Mouse (Mus musculus) midbrain, embryonic 13.5 days (tissue): ENCODE measurements around the gene Rev3l. TPM values are rescaled to one million over a fixed set of nuclear protein-coding genes. Genes with fewer than 3 reads are reported as not detected.
A peak's percentile ranks its signal among the peaks of the same experiment; 100 is the strongest.

ENCODE experiments used
- ATAC-seq: fragments of 200-750 bp; cut with Nextera tagmentation; 2 replicates; pipeline ENCODE4 v1.8.0; 2017; ENCODE audit warnings: mild to moderate bottlenecking, moderate TSS enrichment, moderate library complexity
- H3K27ac ChIP-seq: fragments of 300-500 bp; sonication (generic); 2 replicates; pipeline ENCODE4 v1.5.1; 2015; ENCODE audit warnings: inconsistent platforms, mild to moderate bottlenecking, moderate library complexity
- H3K27me3 ChIP-seq: fragments of 300-500 bp; sonication (generic); 2 replicates; pipeline ENCODE4 v1.6.1; 2015; ENCODE audit warnings: mild to moderate bottlenecking, inconsistent platforms
- H3K36me3 ChIP-seq: fragments of 300-500 bp; sonication (generic); 2 replicates; pipeline ENCODE4 v1.6.1; 2015; ENCODE audit warnings: mild to moderate bottlenecking, inconsistent platforms
- H3K4me1 ChIP-seq: fragments of 300-500 bp; sonication (generic); replicated peaks from 2 replicates; pipeline ENCODE4 v1.6.1; 2015; ENCODE audit warnings: inconsistent platforms
- H3K4me2 ChIP-seq: fragments of 300-500 bp; sonication (generic); replicated peaks from 2 replicates; pipeline ENCODE4 v1.6.1; 2015; ENCODE audit warnings: moderate library complexity, mild to moderate bottlenecking, inconsistent platforms
- H3K4me3 ChIP-seq: fragments of 300-500 bp; sonication (generic); replicated peaks from 2 replicates; pipeline ENCODE4 v1.5.1; 2015; ENCODE audit warnings: mild to moderate bottlenecking, inconsistent platforms
- H3K9ac ChIP-seq: fragments of 300-500 bp; sonication (generic); replicated peaks from 2 replicates; pipeline ENCODE4 v1.6.1; 2015; ENCODE audit warnings: mild to moderate bottlenecking, inconsistent platforms
- H3K9me3 ChIP-seq: fragments of 300-500 bp; sonication (generic); 2 replicates; pipeline ENCODE4 v1.6.1; 2016; ENCODE audit warnings: mild to moderate bottlenecking, inconsistent platforms
- WGBS: fragments of 180-500 bp; shearing (Covaris S2); methylation state at CpG from one replicate; pipeline ENCODE4 v1.1.7; 2015; 5-methylcytosine and 5-hydroxymethylcytosine counted together
- polyA plus RNA-seq: library from polyadenylated mRNA; unstranded; fragments of >200 nt; fragmentation: Nextera tagmentation; extraction: Ambion mirVana; gene quantifications from 2 replicates; pipeline ENCODE4 v1.2.1, GENCODE M21; 2015

Gene Rev3l
- polyA plus RNA-seq, 1 experiment from 2014 or later = 32.8 TPM

DNA sequence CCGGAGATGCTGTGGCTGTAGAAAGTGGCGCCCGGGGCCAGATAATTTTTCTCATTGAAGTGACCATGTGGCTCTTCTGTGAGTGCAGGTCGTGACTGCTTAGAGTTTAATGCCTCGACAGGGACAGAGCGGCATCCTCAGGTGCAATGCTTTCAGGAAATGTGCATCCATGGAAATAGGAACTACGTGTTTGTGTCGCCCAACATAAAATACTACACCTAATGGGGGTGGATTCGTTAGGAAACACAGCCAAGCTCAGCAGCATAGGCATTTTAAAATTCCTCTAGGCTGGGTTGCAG lies 1.1 kb downstream of the Rev3l start:
- H3K27me3 ChIP-seq = no peaks in the 10 kb centered on the region
- peak overlapping the region; percentile 68 for H3K4me2 ChIP-seq

DNA sequence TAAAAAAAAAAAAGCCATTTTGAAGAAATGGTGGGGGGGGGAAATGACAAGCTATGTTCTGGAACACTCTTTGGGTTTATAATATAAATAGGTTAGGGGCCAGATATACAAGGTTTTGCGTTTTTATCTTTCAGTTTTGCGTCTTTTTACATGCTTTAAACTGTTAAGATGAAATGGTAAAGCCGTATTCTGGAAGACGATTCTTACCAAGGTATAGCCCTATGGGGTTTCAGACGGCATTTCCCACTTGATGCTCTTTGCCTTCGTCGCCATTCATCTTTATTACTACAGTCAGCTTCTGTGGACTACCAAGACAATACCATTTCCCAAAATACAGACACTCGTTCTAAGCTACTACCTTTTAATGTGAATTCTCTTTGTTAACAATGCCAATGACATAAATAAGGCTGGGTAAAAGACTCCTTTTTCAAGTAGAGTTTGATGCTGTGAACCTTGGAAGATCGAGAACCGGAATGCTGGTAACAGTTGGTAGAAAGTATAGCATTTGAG lies 1.6 kb downstream of the Rev3l start:
- Histone ChIP-seq H3K36me3 (no peaks in the 10 kb centered on the region), H3K27ac (peak overlapping the region; percentile 99), H3K4me2 (peak overlapping the region; percentile 68), H3K4me1 (peaks cover 35% of the 10 kb centered on the region), H3K9me3 (no peaks in the 10 kb centered on the region), H3K9ac (peak overlapping the region; percentile 95), H3K4me3 (peak overlapping the region; percentile 84), H3K27me3 (no peaks in the 10 kb centered on the region)
- no peak for ATAC-seq
- 18% methylated on average over 10 of the region's 10 CpGs for WGBS

More for the DNA sequence above, 1.1 kb downstream of the Rev3l start:
- peak overlapping the region; percentile 99 for H3K27ac ChIP-seq
- no peaks in the 10 kb centered on the region for H3K36me3 ChIP-seq
- peak overlapping the region; percentile 84 for H3K4me3 ChIP-seq
- H3K4me1 ChIP-seq = peaks cover 35% of the 10 kb centered on the region
- peak overlapping the region; percentile 95 for H3K9ac ChIP-seq
- WGBS = 2% methylated on average over 9 of the region's 9 CpGs
- H3K9me3 ChIP-seq = no peaks in the 10 kb centered on the region
- ATAC-seq = no peak

DNA sequence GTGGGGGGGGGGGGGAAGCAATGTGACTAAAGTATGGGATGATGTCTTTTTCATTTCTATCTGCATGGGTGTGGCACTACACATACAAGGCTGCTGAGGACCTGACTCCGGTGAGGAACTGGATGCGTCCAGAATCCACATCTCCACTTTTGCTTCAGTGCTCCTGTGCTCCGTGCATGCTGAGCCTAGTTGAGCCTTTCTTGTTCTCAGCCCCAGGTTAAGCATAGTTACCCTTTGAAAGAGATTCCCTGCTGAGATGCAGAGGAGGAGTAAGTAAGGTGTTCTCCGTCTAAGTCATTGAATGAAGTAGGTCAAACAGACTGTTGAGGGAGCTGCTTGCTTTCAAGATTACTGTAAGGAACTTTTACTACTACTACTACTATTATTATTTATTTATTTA lies 4.3 kb downstream of the Rev3l start:
- Histone ChIP-seq H3K4me1 (peaks cover 28% of the 10 kb centered on the region), H3K9me3 (no peaks in the 10 kb centered on the region), H3K4me3 (no peak overlapping the region), H3K27me3 (no peaks in the 10 kb centered on the region), H3K4me2 (no peak overlapping the region), H3K27ac (no peak overlapping the region), H3K9ac (no peak overlapping the region), H3K36me3 (no peaks in the 10 kb centered on the region)
- 72% methylated on average over 4 of the region's 4 CpGs for WGBS
- ATAC-seq = no peak

GRCm38 (mm10) chr10:39742057-39742456 lies 10.1 kb downstream of the Rev3l start:
- Histone ChIP-seq H3K36me3 (no peaks in the 10 kb centered on the region), H3K4me3 (no peak overlapping the region), H3K4me1 (peaks cover 2% of the 10 kb centered on the region; the same call in 1 of the 2 replicates), H3K9ac (no peak overlapping the region), H3K27me3 (no peaks in the 10 kb centered on the region), H3K27ac (no peak overlapping the region), H3K4me2 (no peak overlapping the region), H3K9me3 (no peaks in the 10 kb centered on the region)
- no peak for ATAC-seq
- WGBS = 85% methylated on average over 4 of the region's 4 CpGs

GRCm38 (mm10) chr10:39764752-39765151 lies 32.8 kb downstream of the Rev3l start:
- no peak for ATAC-seq
- Histone ChIP-seq H3K36me3 (peaks cover 7% of the 10 kb centered on the region; the same call in 1 of the 2 replicates), H3K27ac (no peak overlapping the region), H3K9ac (no peak overlapping the region), H3K4me2 (no peak overlapping the region), H3K4me1 (peaks cover 6% of the 10 kb centered on the region), H3K9me3 (0 out of 2 replicates have a peak, but pooled peaks cover 3% of the 10 kb centered on the region), H3K27me3 (no peaks in the 10 kb centered on the region), H3K4me3 (no peak overlapping the region)
- WGBS = 95% methylated on average over 1 of the region's 1 CpGs

DNA sequence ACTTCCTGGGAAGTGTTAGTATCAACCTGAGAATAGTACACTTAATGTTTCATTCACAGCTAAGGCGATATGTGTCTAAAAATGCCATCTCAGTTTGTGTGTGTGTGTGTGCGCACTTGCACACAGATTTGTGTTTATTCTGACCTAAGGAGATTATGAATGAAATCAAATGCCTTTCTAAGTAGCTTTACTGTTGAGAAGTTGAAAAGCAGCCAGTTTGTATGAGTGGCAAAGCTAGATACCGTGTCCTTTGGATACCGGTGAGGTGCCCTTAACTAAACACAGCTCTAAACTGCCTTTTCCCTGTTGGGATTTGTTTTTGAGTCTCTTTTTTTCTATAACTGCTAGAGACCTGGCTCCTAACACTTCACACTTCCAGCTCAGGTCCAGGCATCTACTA lies 34.8 kb downstream of the Rev3l start:
- ATAC-seq = no peak
- no peaks in the 10 kb centered on the region for H3K9me3 ChIP-seq
- H3K9ac ChIP-seq = no peak overlapping the region
- 89% methylated on average over 4 of the region's 4 CpGs for WGBS
- H3K4me1 ChIP-seq = peaks cover 6% of the 10 kb centered on the region
- no peak overlapping the region for H3K4me2 ChIP-seq
- H3K4me3 ChIP-seq = no peak overlapping the region
- H3K27ac ChIP-seq = no peak overlapping the region
- no peaks in the 10 kb centered on the region for H3K36me3 ChIP-seq
- H3K27me3 ChIP-seq = no peaks in the 10 kb centered on the region

GRCm38 (mm10) chr10:39772259-39772658 lies 40.3 kb downstream of the Rev3l start:
- no peaks in the 10 kb centered on the region for H3K36me3 ChIP-seq
- H3K4me3 ChIP-seq = no peak overlapping the region
- no peak for ATAC-seq
- 91% methylated on average over 2 of the region's 2 CpGs for WGBS
- no peak overlapping the region for H3K9ac ChIP-seq
- no peaks in the 10 kb centered on the region for H3K27me3 ChIP-seq
- no peaks in the 10 kb centered on the region for H3K9me3 ChIP-seq
- peaks cover 6% of the 10 kb centered on the region for H3K4me1 ChIP-seq
- no peak overlapping the region for H3K27ac ChIP-seq
- H3K4me2 ChIP-seq = no peak overlapping the region

- no peaks in the 10 kb centered on the region for H3K36me3 ChIP-seq
- no peaks in the 10 kb centered on the region for H3K9me3 ChIP-seq
- H3K4me1 ChIP-seq = 0 out of 2 replicates have a peak, but pooled peaks cover 5% of the 10 kb centered on the region
- H3K4me3 ChIP-seq = no peak overlapping the region
- H3K9ac ChIP-seq = no peak overlapping the region
- 86% methylated on average over 9 of the region's 9 CpGs for WGBS
- no peak overlapping the region for H3K4me2 ChIP-seq
- H3K27me3 ChIP-seq = no peaks in the 10 kb centered on the region
- H3K27ac ChIP-seq = no peak overlapping the region
- no peak for ATAC-seq
Measured at GRCm38 (mm10) chr10:39773940-39774726, 42.2 kb downstream of the Rev3l start.

- Histone ChIP-seq H3K4me1 (0 out of 2 replicates have a peak, but pooled peaks cover 5% of the 10 kb centered on the region), H3K4me3 (no peak overlapping the region), H3K4me2 (no peak overlapping the region), H3K9ac (no peak overlapping the region), H3K27ac (no peak overlapping the region), H3K36me3 (no peaks in the 10 kb centered on the region), H3K9me3 (no peaks in the 10 kb centered on the region), H3K27me3 (no peaks in the 10 kb centered on the region)
- ATAC-seq = no peak
- WGBS = 81% methylated on average over 3 of the region's 3 CpGs
Measured at GRCm38 (mm10) chr10:39776927-39777326, 45.0 kb downstream of the Rev3l start.

DNA sequence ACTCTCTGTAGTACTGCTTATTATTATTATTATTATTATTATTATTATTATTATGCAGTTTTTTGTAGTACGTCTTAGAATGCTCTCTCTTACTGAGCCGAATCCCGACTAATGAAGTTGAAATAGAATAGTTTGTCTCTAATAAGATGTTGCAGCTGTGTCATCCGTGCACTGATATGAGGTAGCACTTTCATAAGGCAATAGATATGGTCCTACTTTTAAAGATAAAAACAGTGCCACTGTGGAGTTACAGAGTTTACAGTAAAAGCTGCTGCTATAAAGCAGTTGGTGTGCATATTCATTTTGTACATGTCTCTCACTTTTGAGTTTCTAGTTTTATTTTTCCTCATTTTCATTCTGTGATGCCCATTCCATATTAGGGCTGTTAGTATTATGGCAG lies 46.4 kb downstream of the Rev3l start:
- Histone ChIP-seq H3K36me3 (no peaks in the 10 kb centered on the region), H3K4me2 (no peak overlapping the region), H3K9ac (no peak overlapping the region), H3K4me1 (0 out of 2 replicates have a peak, but pooled peaks cover 5% of the 10 kb centered on the region), H3K27me3 (no peaks in the 10 kb centered on the region), H3K4me3 (no peak overlapping the region), H3K27ac (no peak overlapping the region), H3K9me3 (no peaks in the 10 kb centered on the region)
- WGBS = 94% methylated on average over 4 of the region's 4 CpGs
- no peak for ATAC-seq

GRCm38 (mm10) chr10:39785241-39785640 lies 53.3 kb downstream of the Rev3l start:
- no peak overlapping the region for H3K4me3 ChIP-seq
- H3K36me3 ChIP-seq = peaks cover 15% of the 10 kb centered on the region; the same call in 1 of the 2 replicates
- H3K9me3 ChIP-seq = no peaks in the 10 kb centered on the region
- no peak overlapping the region for H3K9ac ChIP-seq
- H3K4me2 ChIP-seq = no peak overlapping the region
- no peak for ATAC-seq
- no peaks in the 10 kb centered on the region for H3K27me3 ChIP-seq
- H3K4me1 ChIP-seq = no peaks in the 10 kb centered on the region
- no peak overlapping the region for H3K27ac ChIP-seq
- 95% methylated on average over 3 of the region's 3 CpGs for WGBS

GRCm38 (mm10) chr10:39793295-39793694 lies 61.4 kb downstream of the Rev3l start:
- Histone ChIP-seq H3K36me3 (peaks cover 15% of the 10 kb centered on the region), H3K4me3 (no peak overlapping the region), H3K27ac (no peak overlapping the region), H3K9me3 (no peaks in the 10 kb centered on the region), H3K9ac (no peak overlapping the region), H3K4me2 (no peak overlapping the region), H3K27me3 (no peaks in the 10 kb centered on the region), H3K4me1 (no peaks in the 10 kb centered on the region)
- 87% methylated on average over 1 of the region's 1 CpGs for WGBS
- ATAC-seq = no peak
